Mouse (Mus musculus) lung, postnatal 10 days (tissue): ENCODE measurements at regions not wholly inside any gene's neighbourhood (a gene's known extent, or its start where the extent isn't known, plus 50 kb on each side); places are given as distances from the start of the nearest gene placed in this dataset.
A peak's percentile ranks its signal among the peaks of the same experiment; 100 is the strongest.

Experiments used
- DNase-seq: peaks from one replicate; pipeline ENCODE4 v3.0.0; 2021

GRCm38 (mm10) chr9:94467846-94468245 lies 70.0 kb downstream of the 1190002N15Rik start:
- no peak for DNase-seq

DNA sequence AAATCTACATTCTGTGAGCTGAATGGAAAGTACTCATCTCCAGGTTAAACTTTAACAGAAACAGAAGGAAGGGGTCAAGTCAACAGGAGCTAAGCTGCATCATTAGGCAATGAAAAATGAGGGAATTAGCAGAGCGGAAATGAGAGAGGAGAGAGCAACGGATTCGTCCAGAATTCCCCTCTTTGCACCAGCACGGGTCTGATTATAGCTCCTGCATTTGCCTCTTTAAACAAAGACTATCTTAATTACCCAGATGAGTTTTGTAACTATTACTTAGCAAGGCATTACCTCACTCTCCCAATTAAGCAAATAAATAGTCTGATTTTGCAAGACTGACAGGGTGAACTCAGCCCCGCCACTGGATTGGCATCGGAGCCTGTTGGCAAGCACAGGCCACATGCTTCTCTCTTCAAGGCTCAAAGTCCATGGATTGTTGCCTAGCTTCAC lies 81.8 kb downstream of the 1190002N15Rik start:
- peak; percentile 59 for DNase-seq

DNA sequence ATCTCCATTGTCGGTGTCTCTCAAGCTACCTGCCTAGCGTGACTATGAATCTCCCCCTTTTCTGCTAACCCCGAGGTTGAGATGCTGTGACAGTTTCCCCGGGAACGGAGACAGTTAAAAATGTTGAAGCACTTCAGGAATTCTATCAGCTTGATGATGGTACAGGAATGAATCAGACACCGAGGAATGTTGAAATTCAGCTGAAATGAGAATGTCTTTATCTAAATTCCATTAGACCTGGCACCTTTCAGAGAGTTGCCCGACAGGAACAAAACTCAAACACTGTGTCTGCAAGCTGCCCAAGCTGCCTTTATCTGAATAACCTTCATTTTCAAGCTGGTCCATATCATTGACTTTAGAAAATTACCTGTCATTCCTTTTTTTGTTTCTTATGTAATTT lies 82.4 kb downstream of the 1190002N15Rik start:
- no peak for DNase-seq

- DNase-seq, result peak; percentile 63
These were observed 88.0 kb downstream of the 1190002N15Rik start for GRCm38 (mm10) chr9:94449911-94450310.

GRCm38 (mm10) chr9:94446182-94446763 lies 91.6 kb downstream of the 1190002N15Rik start:
- DNase-seq, result no peak

- DNase-seq, result no peak
These were observed 93.6 kb downstream of the 1190002N15Rik start for GRCm38 (mm10) chr9:94444140-94444789.

DNA sequence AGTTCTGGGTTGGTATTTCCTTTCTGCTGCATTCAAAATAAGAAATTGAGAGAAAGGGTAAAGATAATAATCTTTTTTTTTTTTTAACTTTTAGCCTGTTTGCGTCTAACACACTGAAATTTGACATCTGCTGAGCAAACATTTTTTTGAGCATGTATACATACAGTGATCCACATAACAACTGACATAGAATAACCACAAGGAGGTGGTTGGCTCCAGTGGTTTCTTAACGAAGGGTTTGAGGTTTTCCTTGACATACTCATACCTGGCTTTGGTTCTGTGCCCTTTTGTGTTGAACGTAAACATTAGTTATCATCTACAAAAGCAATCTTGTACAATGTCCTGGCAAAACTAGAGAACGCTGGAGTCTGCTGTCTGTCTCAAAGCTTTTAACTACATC lies 96.5 kb downstream of the 1190002N15Rik start:
- DNase-seq, result no peak

GRCm38 (mm10) chr9:94433468-94433867 lies 104.4 kb downstream of the 1190002N15Rik start:
- DNase-seq, result no peak

GRCm38 (mm10) chr9:94432144-94432747 lies 105.6 kb downstream of the 1190002N15Rik start:
- DNase-seq, result no peak

DNA sequence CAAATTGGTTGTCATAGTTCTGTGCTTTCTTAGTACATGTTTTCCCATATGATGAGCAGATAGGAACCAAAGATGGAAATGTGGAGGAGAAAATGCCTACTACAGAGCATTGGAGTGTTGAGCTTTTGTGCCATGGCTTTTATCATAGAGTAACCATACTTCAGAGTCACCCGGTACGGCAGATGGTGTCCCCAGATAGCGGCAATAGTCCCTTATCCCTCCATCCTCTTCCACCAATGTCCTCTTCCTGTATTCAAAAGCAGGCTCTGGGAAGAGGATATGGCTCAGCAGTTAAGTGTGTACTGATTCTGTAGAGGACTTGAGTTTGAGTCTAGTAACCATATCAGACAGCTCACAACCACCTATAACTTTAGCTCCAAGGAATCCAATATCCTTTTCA lies 106.3 kb downstream of the 1190002N15Rik start:
- DNase-seq, result no peak

DNA sequence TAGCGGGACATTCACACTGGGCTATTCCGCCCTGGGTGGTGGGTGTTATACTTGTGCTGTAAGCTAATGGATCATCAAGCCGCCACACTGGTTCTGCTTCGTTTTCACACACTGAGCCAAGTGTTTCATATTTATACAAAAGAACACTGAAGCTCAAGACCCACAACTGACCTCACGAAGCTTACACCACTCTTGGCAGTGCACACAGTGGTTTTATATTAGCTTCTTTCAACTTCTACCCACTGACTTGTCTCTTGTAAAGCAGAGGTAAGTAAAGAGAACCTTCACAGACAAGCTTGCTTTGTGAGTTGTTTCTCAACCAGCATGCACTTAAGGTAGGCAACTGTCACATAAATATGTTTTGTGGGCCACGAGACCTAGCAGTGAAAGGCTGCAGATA lies 106.9 kb downstream of the 1190002N15Rik start:
- DNase-seq, result no peak

DNA sequence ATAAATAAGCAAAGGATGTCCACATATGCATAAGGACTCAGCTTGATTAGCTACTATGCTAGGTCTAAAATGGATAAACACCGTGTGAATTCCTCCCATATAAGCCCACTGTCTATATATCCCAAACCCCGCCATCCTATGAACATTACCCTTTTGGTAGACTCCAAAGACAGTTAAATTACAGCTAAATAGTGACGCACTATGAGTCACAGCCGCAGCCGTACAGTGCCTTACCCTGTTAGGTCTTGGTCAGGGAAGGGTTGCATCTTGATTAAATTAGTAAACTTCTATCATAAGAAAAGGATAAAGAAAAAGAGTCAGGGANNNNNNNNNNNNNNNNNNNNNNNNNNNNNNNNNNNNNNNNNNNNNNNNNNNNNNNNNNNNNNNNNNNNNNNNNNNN lies 111.1 kb downstream of the 1190002N15Rik start:
- DNase-seq, result no peak

DNA sequence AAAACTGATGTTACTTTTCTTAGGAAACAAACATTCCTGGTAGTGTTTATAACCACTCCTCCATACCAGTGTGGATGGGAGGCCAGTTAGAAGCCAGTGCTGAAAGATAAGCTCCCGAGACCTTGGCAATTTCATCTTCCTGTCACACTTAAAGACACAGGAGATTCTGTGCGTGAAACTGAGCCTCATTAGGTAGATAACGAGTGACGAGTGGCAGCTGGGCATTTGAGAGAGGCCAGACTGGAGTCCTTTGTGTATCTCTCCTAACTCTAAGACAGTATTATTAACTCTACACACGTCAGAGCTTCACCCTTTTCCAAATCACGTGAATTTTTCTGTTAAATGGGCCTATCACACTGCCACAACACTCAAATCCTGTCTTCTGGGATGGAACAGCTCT lies 112.1 kb downstream of the 1190002N15Rik start:
- no peak for DNase-seq

DNA sequence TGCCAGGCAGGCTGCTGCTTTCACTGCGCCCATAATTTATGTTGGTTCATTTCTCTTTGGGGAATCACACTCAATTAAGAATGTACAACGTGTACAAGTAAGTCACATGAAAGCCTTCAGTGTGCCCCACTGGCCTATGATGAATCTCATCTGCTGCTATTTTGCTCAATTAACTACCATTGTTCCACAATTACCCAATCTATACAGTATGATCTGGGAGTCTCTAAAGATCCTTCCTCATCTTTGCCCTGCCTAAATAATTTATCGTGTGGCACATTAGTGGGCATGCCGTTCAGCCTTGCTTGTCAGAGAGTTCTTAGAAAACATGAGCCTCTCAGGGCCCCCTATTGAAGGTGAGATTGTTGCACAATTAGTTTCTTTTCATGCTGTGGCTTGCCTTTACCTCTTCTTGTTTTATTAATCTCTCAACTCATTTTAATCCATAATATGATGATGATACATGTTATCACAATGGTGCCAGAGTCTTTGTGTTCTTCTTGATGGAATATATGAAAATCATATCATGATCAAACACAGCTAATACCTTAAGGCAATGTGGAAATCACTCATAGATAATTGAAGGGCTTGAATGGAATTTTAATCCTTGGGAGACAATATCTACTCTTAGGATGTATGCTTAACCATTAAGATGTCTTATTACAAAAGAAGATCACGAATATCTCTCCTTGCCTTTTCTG lies 113.3 kb downstream of the 1190002N15Rik start:
- DNase-seq, result no peak

GRCm38 (mm10) chr9:94410546-94410945 lies 127.3 kb downstream of the 1190002N15Rik start:
- no peak for DNase-seq

GRCm38 (mm10) chr9:94410042-94410441 lies 127.8 kb downstream of the 1190002N15Rik start:
- DNase-seq, result no peak

DNA sequence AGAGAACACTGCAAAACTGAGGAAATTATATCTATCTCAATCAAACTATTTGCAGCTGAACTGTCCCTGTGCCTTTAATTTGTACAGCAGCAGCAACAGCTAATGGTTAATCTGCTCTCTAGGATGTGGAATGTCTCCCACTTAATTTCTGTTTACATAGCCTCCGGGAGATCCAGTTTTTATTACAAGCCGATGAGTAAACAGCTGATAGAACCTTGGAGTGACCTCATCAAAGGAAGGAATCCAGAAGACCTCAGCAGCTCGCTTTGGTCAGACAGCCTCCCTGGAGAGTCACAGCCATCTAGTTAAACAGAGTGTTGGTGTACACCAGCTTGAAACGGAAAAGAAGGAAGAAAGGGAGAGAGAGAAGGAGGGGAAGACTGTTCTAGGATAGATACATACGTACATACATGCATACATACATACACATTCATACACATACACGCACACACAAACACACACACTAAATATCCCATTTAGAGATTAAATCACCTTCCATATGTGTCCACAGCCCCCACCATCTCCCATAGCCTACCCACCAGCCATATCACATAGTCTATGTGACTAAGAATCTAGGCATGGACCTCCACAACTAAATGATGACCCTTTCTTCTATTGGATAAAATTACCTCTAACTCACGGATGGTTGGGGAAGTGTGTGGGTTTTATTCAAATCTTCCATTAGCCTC lies 129.1 kb downstream of the 1190002N15Rik start:
- peak; percentile 62 for DNase-seq

DNA sequence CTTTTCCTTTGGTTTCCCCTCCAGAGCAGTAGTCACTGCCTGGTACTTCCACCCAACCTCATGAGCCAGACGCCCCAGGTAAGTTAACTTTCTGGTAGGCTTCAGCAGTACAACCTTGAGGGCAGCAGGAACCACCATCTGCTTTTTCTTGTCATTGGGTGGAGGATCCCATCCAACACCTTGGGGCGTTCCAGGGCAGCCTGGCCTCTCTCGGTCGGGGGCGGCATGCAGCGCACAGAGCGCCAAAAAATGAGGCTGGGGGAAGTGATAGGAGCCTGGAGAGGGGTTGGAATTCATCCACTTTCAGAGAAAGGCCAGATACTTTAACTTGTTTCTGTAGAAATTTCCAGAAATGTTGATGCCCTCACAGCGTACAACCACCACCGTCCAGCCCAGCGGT lies 130.2 kb downstream of the 1190002N15Rik start:
- DNase-seq, result no peak

DNA sequence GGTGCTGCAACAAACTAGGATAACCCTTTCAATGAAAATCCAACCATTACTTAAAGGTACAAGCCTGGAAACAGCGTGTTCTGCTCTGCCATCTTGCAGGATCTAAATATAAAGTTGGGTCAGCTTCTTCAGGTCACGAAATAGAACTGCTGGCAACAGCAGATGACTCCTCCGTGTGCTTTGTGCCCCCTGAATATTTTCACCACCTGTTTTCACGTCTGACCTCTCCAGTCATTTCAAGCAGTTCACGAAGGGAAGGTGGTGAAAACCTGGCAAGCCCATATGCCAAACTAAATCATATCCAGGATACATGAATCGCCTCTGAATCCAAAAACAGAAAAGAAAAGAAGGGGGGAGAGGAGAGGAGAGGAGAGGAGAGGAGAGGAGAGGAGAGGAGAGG lies 133.3 kb downstream of the 1190002N15Rik start:
- no peak for DNase-seq

- DNase-seq, result no peak
These were observed 137.3 kb downstream of the 1190002N15Rik start for GRCm38 (mm10) chr9:94400596-94400995.

DNA sequence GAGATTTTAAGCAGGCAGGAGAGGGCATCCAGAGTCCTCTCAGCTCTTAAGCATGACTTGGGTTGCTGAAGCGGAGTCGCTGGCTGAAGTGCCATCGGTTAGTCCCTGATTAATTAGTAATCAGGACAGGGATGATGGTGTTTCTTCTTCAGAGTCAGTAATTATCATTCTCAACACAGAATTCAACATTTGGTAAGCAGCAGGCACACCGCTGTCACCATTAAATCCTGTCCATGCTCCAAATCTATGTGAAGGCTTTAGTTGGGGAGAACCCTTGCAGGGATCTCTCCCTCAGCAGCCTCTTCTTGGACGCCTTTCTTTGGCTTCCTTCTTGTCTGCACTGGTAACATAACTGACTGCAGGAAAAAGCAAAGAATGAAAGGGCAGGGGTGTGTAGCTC lies 142.7 kb downstream of the 1190002N15Rik start:
- DNase-seq, result no peak

DNA sequence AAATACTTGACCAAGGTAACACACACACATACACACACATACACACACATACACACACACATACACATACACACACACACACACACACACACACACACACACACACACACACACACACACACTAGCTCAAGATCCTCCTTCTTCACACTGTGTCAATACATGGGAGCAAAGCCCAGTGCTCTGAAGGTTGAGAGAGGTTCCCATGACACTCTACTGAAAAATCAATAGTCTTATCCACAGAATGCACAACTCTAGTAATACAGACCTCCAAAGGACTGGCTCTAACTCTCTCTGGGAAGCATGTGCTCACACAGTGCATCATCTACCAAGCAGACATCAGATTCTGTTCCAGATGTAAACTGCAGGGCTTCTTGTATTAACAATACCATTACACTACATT lies 151.7 kb downstream of the 1190002N15Rik start:
- DNase-seq, result no peak

DNA sequence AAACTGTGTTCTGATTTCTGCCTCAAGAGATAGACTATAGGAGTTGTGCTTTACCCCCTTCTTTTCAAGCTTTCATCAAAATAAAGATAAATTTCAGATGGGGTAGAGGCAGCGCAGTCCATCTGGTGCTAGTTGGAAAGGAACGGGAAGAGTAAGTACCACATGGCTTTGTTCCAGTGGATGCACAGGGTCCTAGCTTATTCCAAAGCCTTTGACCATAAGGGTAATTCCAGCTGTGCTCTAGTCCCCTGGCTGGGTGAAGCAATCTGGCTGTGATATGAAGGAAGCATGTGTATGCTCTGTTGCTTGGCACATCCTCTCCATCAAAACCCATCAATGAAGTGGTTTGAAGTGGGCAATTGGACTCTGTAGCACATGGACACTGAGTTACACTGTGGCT lies 155.6 kb downstream of the 1190002N15Rik start:
- DNase-seq, result no peak
